Mouse (Mus musculus): ENCODE data around the gene Arsg. TPM values are rescaled to one million over a fixed set of nuclear protein-coding genes. Genes with fewer than 3 reads are reported as not detected.

Gene Arsg
- total RNA-seq, 2 experiments from 2014 or later, result 4.3 to 4.4 TPM

DNA sequence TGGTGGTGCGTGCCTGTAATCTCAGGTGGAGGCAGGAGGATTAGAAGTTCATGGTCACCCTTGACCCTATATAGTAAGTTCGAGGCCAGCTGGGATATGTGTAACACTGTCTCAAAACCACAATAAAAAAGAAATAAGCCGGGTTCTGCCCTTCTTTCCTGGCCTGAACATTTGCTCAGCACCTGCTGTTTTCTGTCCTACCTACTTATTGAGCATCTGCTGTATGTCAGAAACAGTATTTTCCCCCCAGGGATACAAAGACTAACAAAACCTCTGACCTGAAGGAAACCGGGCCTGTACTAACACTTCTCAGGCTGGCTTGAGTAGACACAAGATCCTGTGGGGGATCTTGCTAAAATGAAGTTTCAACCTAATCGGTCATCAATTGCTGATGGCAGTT is 63.8 kb downstream of the Arsg start:
- DNase-seq, result no peak
- intact Hi-C loops (cut with DNase I), result no loop called here

GRCm38 (mm10) chr11:109539290-109539689 is 66.1 kb downstream of the Arsg start:
- no peak for DNase-seq
- intact Hi-C loops (cut with DNase I), result no loop called here

DNA sequence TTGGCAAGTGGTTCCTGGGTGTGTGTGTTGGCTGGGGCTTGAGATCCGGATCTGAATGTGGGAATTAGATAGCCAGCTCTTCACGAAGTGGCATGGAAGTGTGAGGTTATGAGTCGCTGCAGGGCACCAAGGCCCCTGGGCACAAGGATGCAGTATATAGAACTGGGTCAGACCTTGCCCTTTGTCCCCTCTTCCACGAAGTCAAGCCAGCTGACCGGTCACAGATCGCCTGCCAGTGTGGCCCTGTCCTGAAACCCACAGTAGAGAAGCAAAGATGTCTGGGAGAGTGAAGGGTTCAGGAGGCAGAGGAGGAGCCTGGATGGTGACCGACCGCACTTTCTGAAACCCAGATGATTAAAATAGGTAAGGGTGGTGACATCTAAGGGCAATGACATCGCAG is 70.3 kb downstream of the Arsg start:
- DNase-seq, result no peak
- intact Hi-C loops (cut with DNase I), result no loop called here

DNA sequence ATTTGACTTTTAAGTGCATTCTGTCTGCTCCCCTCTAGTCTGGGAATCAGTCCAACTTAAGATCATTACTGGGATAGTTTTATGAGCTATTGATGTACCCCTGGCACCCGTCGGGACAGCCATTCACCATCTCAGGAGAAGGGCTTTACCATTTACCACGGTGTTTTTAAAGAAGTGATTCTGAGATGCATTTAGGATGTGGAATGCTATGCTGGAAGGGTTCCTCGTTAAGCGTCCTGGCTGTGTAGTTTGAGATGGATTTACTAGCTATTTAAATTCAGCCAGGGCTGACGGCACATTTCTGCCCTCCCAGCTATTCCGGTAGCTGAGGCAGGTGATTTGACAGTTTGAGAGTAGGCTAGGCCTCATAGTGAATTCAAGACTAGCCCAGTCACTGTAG is 71.3 kb downstream of the Arsg start:
- intact Hi-C loops (cut with DNase I), result no loop called here
- no peak for DNase-seq

DNA sequence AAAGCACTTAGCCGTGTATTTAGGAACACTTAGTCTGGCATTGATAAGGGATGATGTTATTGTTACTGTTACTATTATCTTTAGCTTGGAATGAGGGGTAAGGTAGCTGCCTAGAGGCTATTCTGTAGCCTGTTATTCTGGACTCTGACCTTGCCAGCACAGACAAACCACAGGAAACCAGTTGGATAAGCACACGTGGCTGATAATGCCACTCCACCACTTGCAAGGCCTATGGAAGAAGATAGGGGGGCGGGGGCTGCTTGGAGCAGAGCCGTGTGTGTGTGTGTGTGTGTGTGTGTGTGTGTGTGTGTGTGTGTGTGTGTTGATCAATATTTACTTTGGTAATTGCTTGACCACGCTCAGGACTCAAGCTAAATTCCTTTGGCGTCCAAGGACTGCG is 72.1 kb downstream of the Arsg start:
- DNase-seq, result no peak
- intact Hi-C loops (cut with DNase I), result no loop called here

DNA sequence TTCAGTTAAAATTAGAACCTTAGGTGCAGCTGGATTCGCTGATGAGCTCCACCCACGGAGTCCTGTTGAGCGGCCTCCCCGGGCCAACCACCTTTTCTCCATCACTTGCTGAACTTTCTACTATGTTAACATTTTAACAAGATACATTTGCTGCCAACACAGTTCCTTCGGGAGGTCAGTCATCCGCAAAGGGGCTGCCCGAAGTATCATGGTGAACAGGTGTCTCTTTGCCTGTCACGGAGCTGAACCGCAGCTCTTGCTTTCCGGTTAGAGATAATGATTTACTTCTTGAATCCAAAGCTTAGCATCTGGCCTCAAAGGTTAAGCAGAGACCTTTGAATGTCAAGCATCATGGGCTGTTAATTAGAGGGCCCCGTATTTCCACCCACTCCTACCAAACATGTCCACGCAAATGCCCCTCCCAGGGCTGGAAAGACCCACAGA is 72.5 kb downstream of the Arsg start:
- no peak for DNase-seq
- intact Hi-C loops (cut with DNase I), result no loop called here

GRCm38 (mm10) chr11:109546305-109547001 is 73.3 kb downstream of the Arsg start:
- peak in 1 of 2 experiments; percentile 34 for DNase-seq
- intact Hi-C loops (cut with DNase I), result no loop called here

GRCm38 (mm10) chr11:109547652-109548051 is 74.5 kb downstream of the Arsg start:
- intact Hi-C loops (cut with DNase I), result no loop called here
- no peak for DNase-seq

- intact Hi-C loops (cut with DNase I), result no loop called here
- DNase-seq, result no peak
These were observed 76.6 kb downstream of the Arsg start for GRCm38 (mm10) chr11:109549599-109550290.

GRCm38 (mm10) chr11:109553921-109554320 is 80.7 kb downstream of the Arsg start:
- intact Hi-C loops (cut with DNase I), result no loop called here

DNA sequence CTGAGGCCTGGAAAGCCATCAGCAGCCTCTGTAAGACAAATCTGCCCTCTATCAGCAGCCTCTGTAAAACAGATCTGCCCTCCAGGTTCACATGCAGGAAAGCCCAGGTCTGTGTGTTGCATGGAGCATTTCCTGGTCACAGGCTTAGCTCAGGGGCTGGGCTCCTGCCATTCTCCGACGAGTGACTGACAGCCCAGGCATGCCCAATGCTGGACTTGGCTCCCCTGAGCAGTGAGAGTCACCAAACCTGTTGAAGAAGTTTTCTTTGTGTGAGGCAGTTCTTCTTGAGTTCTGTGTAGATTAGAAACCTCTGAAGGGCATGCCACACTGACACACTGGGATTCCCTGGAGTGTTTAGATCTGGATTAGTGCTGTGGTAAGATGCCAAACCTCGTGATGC is 81.3 kb downstream of the Arsg start:
- intact Hi-C loops (cut with DNase I), result no loop called here
- DNase-seq, result no peak

More at GRCm38 (mm10) chr11:109553921-109554320, 80.7 kb downstream of the Arsg start:
- DNase-seq, result no peak

DNA sequence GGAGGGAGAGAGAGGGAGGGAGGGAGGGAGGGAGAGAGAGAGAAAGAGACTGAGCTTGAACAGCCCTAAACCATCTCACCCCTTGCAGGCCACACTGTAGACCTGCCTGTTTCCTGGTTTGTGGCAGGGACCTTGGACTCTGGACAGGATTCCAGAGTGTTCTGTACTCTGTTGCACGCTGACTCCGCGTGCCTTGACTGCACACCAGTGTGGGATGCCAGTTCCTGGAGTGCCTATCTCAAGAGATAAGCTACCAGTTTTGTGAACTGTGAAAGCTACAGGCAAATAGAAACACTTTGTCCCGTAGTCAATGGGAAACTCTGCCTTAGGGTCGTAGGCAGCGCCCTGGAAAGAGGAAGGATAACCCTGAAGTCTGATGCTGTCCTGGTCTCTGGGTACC is 83.0 kb downstream of the Arsg start:
- intact Hi-C loops (cut with DNase I), result loop anchor here (5.0 kb wide), 1 partner anchor 84 kb away; the partner anchor contains the start of genes Arsg and Slc16a6
- DNase-seq, result peak in 1 of 2 experiments; percentile 41

DNA sequence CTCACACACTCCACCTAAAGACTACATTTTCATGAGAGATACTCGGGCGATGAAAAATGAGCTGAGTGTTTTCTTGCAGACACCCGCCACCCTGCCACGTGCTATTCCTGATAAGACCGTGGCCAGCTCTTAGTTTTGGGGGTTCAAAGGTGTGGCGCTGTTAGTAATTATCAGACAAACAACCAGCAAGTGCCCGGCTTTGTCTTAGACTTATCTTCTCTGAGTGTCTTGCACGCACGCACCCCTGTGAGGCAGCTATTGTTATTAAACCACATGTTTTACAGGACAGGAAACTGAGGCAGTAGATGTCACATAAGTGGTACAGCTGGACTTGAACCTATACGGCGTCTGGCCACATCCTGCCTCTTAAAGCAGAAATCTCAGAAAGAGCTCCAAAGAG is 84.2 kb downstream of the Arsg start:
- intact Hi-C loops (cut with DNase I), result loop anchor here (5.0 kb wide), 1 partner anchor 85 kb away; the partner anchor contains the start of genes Arsg and Slc16a6
- DNase-seq, result no peak

GRCm38 (mm10) chr11:109559241-109559640 is 86.1 kb downstream of the Arsg start:
- no peak for DNase-seq
- intact Hi-C loops (cut with DNase I), result loop anchor here (5.0 kb wide), 1 partner anchor 87 kb away; the partner anchor contains the start of genes Arsg and Slc16a6

DNA sequence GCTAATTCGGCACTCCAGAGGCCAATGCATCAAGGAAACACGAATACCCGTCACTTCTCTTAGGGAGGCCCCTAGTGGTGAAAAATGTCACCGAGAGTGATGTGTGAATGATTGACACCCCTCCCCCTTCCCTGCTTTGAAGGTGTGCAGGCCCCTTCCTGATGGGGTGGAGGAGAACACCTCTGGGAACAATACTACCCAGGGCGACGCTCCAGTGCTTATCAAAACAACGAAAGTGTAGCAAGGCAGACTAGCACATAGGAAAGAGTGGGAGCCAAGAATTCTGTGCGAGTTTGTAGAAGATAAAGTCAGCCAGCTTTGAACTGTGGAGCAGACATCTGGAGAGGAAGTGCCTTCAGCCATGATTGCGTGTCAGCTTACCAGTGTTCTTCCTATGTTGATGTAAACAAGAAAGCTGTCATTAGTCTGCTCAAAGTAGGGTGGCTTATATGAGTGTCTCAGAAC is 87.7 kb downstream of the Arsg start:
- DNase-seq, result peak; percentile 66 to 72
- intact Hi-C loops (cut with DNase I), result loop anchor here (2.0 kb wide), 1 partner anchor 116 kb away; no protein-coding TSS in a partner anchor

GRCm38 (mm10) chr11:109561445-109561844 is 88.3 kb downstream of the Arsg start:
- DNase-seq, result no peak
- intact Hi-C loops (cut with DNase I), result loop anchor here (2.0 kb wide), 1 partner anchor 117 kb away; no protein-coding TSS in a partner anchor

GRCm38 (mm10) chr11:109563708-109564107 is 90.5 kb downstream of the Arsg start:
- DNase-seq, result no peak
- intact Hi-C loops (cut with DNase I), result no loop called here

DNA sequence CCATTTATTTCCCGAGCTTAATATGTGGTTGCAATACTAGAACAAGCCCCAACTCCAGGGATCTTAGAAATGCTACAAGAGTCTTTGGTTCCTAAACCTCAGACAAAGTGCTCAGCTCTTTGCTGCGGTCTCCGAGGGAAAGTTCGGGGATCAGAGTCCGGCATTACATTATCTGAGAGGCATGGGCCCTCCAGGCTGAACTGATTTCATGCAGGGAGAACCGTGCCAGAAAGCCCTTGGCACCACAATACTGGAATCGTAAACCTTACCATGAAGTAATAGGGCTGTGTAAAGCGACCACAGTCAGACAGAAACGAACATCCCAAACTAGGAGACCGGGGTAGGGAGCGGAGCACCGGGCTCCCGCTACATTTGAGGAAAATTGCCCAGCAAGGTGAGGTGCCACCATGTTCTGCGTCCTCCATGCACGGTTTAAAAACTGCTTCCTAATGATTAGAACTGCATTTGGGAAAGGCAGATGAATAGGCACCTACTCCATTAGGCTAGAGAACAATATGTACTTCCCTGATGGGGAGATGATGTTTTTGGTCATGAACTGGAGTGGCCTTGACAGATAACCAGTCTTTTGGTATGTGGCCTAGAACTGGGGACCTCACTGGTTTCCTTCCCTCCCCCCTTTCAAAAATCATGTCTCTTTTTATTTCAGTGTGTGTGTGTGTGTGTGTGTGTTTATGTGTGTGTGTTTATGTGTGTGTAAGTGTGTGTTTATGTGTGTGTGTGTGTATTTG is 91.5 kb downstream of the Arsg start:
- intact Hi-C loops (cut with DNase I), result no loop called here
- no peak for DNase-seq

DNA sequence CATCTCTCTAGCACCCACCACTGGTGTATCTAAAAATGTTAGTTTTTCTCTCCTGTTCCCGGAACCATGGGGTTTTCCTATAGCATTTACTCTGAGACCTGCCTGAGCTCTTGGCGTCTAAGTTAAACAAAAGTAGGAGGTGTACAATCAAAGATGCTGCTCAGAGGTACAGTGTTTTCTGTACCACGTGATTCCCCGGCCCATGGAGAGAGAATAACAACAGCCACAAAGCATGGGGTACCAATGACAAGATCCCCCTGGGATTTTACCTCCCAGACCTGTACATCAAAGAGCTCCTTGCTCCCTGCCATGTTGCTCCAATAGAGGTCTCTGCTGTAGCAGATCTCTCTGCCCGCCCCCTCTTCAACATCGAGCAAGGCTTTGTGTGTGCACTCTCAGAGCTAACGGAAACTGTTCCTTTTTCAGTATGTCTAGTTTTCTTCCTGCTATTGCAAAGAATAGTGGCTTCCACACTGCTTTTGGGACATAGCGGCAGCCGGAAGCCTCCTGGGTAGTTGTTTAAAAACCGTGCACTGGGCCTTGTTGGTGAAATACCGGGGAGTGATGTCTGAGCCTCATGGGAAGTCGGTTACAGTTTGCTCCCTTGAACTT is 95.9 kb downstream of the Arsg start:
- intact Hi-C loops (cut with DNase I), result no loop called here
- DNase-seq, result no peak

- DNase-seq, result peak; percentile 68 to 71
- intact Hi-C loops (cut with DNase I), result no loop called here
These were observed 96.6 kb downstream of the Arsg start for GRCm38 (mm10) chr11:109569809-109570208.

GRCm38 (mm10) chr11:109572051-109572450 is 98.9 kb downstream of the Arsg start:
- no peak for DNase-seq
- intact Hi-C loops (cut with DNase I), result no loop called here
